Mouse (Mus musculus) forebrain, embryonic 16.5 days (tissue): Measurements from ENCODE around the gene Uqcc3. TPM values are rescaled to one million over a fixed set of nuclear protein-coding genes. Genes with fewer than 3 reads are reported as not detected.
"Not testable (repeated sequence)": the region's sequence is repeated elsewhere in the genome, so short reads cannot be mapped to it uniquely, and the experiment has no call there.

Experiments
- ATAC-seq: fragments of 200-750 bp; cut with Nextera tagmentation; 2 replicates; pipeline ENCODE4 v1.8.0; 2017; ENCODE audit warnings: mild to moderate bottlenecking, moderate library complexity
- H3K27ac ChIP-seq: fragments of 300-500 bp; sonication (generic); 2 replicates; pipeline ENCODE4 v1.5.1; 2014; ENCODE audit warnings: low read length, control low read depth
- H3K27me3 ChIP-seq: fragments of 300-500 bp; sonication (generic); replicated peaks from 2 replicates; pipeline ENCODE4 v1.6.1; 2014; ENCODE audit warnings: low read length; ENCODE audit not compliant: control insufficient read depth, insufficient read depth
- H3K36me3 ChIP-seq: fragments of 300-500 bp; sonication (generic); 2 replicates; pipeline ENCODE4 v1.6.1; 2014; ENCODE audit not compliant: control insufficient read depth, insufficient read depth
- H3K4me1 ChIP-seq: fragments of 300-500 bp; sonication (generic); replicated peaks from 2 replicates; pipeline ENCODE4 v1.6.1; 2014; ENCODE audit warnings: low read length; ENCODE audit not compliant: control insufficient read depth, insufficient read depth
- H3K4me2 ChIP-seq: fragments of 300-500 bp; sonication (generic); 2 replicates; pipeline ENCODE4 v1.6.1; 2014; ENCODE audit warnings: mild to moderate bottlenecking, low read length, control low read depth
- H3K4me3 ChIP-seq: fragments of 300-500 bp; sonication (generic); replicated peaks from 2 replicates; pipeline ENCODE4 v1.5.1; 2014; ENCODE audit warnings: mild to moderate bottlenecking, low read length, control low read depth
- H3K9ac ChIP-seq: fragments of 300-500 bp; sonication (generic); replicated peaks from 2 replicates; pipeline ENCODE4 v1.6.1; 2014; ENCODE audit warnings: low read depth, low read length, control low read depth
- H3K9me3 ChIP-seq: fragments of 300-500 bp; sonication (generic); 2 replicates; pipeline ENCODE4 v1.6.1; 2016; ENCODE audit warnings: low read length; ENCODE audit not compliant: control insufficient read depth
- WGBS: fragments of 180-500 bp; shearing (Covaris S2); extraction: QIAGEN DNeasy Blood & Tissue Kit; methylation state at CpG from one replicate; pipeline ENCODE4 v1.1.7; 2014; 5-methylcytosine and 5-hydroxymethylcytosine counted together
- polyA plus RNA-seq: library from polyadenylated mRNA; unstranded; fragments of >200 nt; fragmentation: Nextera tagmentation; extraction: Ambion mirVana; gene quantifications from 2 replicates; pipeline ENCODE4 v1.2.1, GENCODE M21; 2015

Uqcc3 gene
- polyA plus RNA-seq, 1 experiment from 2014 or later: 53.5 TPM

DNA sequence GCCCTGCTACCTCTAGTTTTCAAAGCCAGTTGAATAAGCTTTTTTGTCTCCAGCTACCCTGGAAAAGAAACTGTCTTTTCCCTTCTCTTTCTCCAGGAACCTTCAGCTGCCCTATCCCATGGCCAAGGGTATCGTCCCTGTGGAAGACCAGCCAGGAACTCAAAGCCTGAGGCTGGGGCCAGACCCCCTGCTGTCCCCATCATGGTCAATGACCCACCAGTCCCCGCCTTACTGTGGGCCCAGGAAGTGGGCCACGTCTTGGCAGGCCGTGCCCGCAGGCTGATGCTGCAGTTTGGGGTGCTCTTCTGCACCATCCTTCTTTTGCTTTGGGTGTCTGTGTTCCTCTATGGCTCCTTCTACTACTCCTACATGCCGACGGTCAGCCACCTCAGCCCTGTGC lies 39.7 kb downstream of the Uqcc3 start:
- Histone ChIP-seq H3K4me3 (peak overlapping the region; percentile 74), H3K27me3 (no peaks in the 10 kb centered on the region), H3K4me2 (peak overlapping the region; percentile 91), H3K9ac (peak overlapping the region; percentile 76), H3K27ac (no peak overlapping the region), H3K9me3 (no peaks in the 10 kb centered on the region), H3K4me1 (peaks cover 24% of the 10 kb centered on the region), H3K36me3 (0 out of 2 replicates have a peak, but pooled peaks cover 3% of the 10 kb centered on the region)
- no peak for ATAC-seq
- WGBS: 89% methylated on average over 7 of the region's 7 CpGs

DNA sequence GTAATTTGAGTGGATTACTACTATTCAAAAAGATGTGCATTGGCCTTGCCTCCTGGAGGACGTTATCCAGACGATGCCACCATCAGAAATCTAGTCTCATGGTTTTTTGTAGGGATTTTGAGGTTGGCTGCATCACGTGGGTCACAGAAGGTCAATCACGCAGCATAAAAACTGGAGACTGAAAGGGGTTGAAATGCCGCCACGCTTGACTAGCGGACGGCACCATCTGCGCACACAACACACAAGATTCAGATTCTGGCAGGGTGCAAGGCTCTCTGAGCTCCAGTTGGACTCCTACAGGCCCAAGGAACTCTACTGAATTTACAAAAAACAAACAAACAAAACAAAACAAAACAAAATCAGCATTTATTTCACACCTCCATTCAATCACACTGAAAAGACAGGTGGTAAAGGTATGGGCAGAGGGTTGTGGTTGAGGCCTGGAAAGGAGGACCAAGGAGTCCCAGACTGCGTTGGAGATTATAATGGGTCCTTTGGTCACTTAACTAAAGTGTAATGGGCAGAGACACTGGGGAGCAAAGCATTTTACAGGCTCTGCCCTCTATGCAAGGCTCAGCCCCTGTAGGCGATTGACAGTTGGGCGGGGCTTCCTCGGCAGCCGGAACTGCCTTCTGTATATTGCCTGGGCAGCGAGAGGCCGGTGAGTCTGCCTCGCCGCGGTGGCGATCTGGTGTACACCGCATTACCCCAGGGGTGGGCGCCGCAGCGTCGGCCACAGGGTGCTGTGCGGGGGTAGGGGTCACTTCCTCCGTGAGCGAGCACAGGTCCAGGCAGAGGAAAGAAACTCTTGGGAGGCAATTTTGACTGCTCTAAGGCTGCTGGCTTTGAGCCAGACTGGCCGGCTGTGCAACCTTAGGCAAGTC lies 40.6 kb downstream of the Uqcc3 start:
- H3K4me1 ChIP-seq: peaks cover 24% of the 10 kb centered on the region
- H3K27ac ChIP-seq: peak overlapping the region; percentile 98
- WGBS: 10% methylated on average over 29 of the region's 29 CpGs
- ATAC-seq: peak; percentile 18
- peak overlapping the region; percentile 91 for H3K4me2 ChIP-seq
- peak overlapping the region; percentile 74 for H3K4me3 ChIP-seq
- no peaks in the 10 kb centered on the region for H3K27me3 ChIP-seq
- H3K36me3 ChIP-seq: peaks cover 4% of the 10 kb centered on the region; the same call in 1 of the 2 replicates
- no peaks in the 10 kb centered on the region for H3K9me3 ChIP-seq
- H3K9ac ChIP-seq: peak overlapping the region; percentile 76

DNA sequence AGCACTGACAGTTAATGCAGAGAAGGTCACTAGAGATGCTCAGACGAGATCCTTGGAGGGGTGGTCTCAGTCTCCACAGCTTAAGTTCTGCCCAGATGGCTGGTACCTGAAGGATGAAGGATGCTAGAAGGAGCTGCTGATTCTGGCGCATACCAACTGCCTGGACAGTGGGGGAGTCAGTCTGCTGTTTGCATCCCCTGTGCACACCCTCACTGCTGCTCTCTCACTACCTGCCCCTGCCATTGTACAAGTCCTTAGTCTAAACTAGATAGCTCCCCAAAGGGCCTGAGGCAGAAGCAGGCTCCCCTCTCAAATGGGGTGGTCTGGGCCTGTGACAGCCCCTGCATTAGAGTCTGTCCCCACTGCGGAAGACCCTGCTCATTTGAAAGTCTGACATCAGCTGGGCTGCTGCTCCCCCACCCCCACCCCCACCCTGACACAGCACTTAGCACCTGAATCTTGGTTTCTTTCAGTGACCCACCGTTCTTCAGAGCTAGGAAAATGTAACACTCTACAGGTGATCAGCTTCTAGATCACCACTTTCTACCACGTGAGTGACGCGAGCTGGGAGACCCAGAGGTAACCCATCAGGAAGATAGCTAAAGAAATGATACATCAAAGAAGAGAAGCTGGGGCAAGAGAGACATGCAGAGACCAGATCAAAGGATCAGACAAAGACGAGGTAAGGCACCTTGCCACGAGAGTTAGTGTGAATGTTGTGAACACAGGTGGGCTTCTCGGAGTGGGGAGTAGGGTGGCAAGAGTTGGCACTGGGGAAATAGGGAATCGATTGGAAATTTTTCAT lies 41.4 kb downstream of the Uqcc3 start, which contains the start of gene Gng3:
TSS of gene Gng3 (minus strand) at position 92 of the 805 bp plus-strand sequence.
- Histone ChIP-seq H3K4me1 (peaks cover 22% of the 10 kb centered on the region), H3K36me3 (peaks cover 9% of the 10 kb centered on the region), H3K4me3 (peak within 1 kb of the TSS; percentile 74), H3K27me3 (no peaks in the 10 kb centered on the region), H3K9ac (peak within 1 kb of the TSS; percentile 76), H3K4me2 (peak within 1 kb of the TSS; percentile 91), H3K27ac (peak within 1 kb of the TSS; percentile 98), H3K9me3 (no peaks in the 10 kb centered on the region)
- WGBS: 23% methylated on average over 11 of the region's 11 CpGs
- peak; percentile 83 for ATAC-seq

DNA sequence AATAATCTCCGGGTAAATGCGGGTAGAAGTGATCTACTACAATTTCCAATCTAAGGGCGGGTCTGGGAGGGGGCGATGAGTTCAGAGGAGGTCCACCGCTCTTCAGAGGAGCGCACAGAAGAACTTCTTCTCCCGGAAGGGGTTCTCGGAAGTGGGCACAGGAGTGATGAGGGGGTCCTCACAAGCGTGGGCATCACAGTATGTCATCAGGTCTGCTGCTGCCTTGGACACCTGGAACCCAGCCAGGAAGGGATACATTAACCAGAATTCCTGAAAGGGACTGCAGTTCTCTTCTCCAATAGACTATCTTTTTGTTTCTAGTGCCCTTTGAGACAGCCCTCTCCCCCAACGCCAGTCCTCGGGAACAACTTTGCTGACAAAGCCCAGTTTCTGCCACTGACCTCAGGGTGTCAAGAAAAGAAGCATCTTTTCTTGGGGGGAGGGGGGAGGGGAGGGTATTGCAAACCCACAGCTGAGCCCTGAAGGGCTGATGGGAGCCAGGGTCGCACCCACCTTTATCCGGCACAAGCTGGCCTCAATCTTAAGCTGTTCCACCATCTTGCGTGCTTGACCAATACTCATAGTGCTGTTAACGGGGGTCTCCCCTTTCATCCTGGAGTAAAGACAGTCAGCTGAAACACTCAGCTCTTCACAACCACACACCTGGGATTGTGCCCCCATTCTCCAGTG lies 42.5 kb downstream of the Uqcc3 start:
- 8% methylated on average over 15 of the region's 15 CpGs for WGBS
- ATAC-seq: no peak
- no peaks in the 10 kb centered on the region for H3K9me3 ChIP-seq
- peaks cover 11% of the 10 kb centered on the region for H3K36me3 ChIP-seq
- peaks cover 22% of the 10 kb centered on the region for H3K4me1 ChIP-seq
- H3K9ac ChIP-seq: peak overlapping the region; percentile 76
- no peaks in the 10 kb centered on the region for H3K27me3 ChIP-seq
- H3K4me3 ChIP-seq: peak overlapping the region; percentile 74
- peak overlapping the region; percentile 91 for H3K4me2 ChIP-seq
- H3K27ac ChIP-seq: peak overlapping the region; percentile 98

DNA sequence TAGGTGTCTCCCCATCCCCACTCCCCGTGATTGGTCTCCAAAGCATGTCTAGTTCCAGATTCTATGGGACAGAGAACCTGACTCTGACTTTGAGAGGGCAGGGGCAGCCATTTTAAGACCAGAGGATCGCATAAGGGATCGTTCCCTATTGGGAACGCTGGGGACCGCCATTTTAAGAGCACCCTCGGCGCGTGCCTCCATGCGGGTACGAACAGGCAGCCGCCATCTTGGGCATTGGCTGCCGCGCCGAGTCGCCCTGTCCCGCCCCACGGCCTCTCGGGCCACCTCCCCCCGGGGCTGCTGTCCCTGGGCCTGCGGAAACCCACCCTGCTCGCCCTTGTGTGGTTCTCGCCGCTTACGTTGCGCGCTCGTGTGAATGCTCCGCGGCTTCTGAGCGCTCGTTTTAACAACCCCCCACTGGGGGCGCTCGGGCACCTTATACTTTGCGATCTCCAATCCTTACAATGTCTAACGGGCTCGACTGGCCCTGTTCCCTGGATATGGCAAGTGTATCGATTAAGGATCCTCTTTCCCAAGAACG lies 43.4 kb downstream of the Uqcc3 start, which contains the start of gene Bscl2:
TSS of gene Bscl2 (plus strand) at position 217 of the 541 bp plus-strand sequence.
- WGBS: under 1% methylated on average over 38 of the region's 38 CpGs
- Histone ChIP-seq H3K27ac (peak within 1 kb of the TSS; percentile 98), H3K4me2 (peak within 1 kb of the TSS; percentile 91), H3K27me3 (no peaks in the 10 kb centered on the region), H3K4me3 (peak within 1 kb of the TSS; percentile 74), H3K36me3 (peaks cover 13% of the 10 kb centered on the region), H3K9me3 (no peaks in the 10 kb centered on the region), H3K9ac (peak within 1 kb of the TSS; percentile 76), H3K4me1 (peaks cover 22% of the 10 kb centered on the region)
- peak; percentile 72 for ATAC-seq

DNA sequence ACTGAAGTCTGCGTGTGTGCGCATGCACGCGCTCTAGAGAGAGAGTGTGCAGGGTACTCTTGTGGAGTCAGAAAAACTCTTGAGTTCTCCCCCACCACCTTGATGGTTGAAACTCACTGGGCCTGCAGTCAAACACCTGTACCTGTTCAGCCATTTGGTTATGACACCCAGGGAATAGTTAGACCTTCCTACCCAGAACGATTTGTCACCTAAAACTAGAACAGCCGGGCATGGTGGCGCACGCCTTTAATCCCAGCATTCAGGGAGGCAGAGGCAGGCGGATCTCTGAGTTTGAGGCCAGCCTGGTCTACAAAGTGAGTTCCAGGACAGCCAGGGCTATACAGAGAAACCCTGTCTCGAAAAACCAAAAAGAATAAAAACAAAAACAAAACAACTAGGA lies 44.4 kb downstream of the Uqcc3 start:
- not testable (repeated sequence) for H3K9me3 ChIP-seq, H3K4me3 ChIP-seq, H3K9ac ChIP-seq, H3K4me2 ChIP-seq, ATAC-seq, H3K27ac ChIP-seq, H3K27me3 ChIP-seq
- Histone ChIP-seq H3K4me1 (peaks cover 20% of the 10 kb centered on the region), H3K36me3 (peaks cover 17% of the 10 kb centered on the region)
- WGBS: 98% methylated on average over 10 of the region's 10 CpGs

DNA sequence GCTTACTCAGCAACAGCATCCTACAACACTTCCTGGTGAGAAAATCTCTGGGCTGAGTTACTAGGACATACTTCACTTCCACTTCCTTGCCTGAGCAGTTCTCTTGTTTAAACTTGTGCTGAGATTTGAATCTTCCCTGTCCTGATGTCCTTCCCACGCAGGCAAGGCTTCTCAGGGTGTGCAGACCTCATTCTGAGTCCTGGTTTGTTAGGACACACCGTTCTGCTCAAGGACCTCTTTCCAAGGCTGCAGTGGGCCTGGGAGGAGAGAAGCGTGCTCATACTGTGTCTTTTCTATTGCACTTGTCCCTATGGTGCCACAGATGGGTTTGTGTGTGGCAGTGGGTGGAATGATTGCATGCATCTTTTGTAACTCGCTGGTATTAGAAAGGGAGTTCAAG lies 47.8 kb downstream of the Uqcc3 start:
- no peaks in the 10 kb centered on the region for H3K4me1 ChIP-seq
- H3K4me3 ChIP-seq: no peak overlapping the region
- no peaks in the 10 kb centered on the region for H3K9me3 ChIP-seq
- H3K27ac ChIP-seq: no peak overlapping the region
- no peaks in the 10 kb centered on the region for H3K27me3 ChIP-seq
- WGBS: 87% methylated on average over 4 of the region's 4 CpGs
- H3K4me2 ChIP-seq: no peak overlapping the region
- peaks cover 49% of the 10 kb centered on the region for H3K36me3 ChIP-seq
- ATAC-seq: no peak
- no peak overlapping the region for H3K9ac ChIP-seq

DNA sequence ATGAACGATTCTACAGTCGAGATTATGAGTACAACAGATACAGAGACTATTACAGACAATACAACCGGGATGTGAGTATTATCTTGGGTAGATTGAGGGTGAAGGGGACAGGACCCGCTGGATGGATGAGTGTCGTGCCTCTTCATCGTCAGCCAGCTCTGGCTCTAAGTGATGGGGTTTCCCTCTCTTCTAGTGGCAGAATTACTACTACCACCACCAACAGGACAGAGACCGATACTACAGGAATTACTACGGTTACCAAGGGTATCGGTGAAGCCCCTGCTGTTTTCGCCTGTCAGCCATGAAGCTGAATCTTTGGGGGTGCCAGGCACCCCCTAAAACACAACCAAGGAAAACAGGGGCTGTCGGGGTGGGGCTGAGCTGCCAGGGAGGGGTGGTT lies 49.5 kb downstream of the Uqcc3 start:
- Histone ChIP-seq H3K9me3 (no peaks in the 10 kb centered on the region), H3K4me2 (no peak overlapping the region), H3K36me3 (peaks cover 65% of the 10 kb centered on the region), H3K4me3 (no peak overlapping the region), H3K9ac (no peak overlapping the region), H3K4me1 (no peaks in the 10 kb centered on the region), H3K27me3 (no peaks in the 10 kb centered on the region), H3K27ac (no peak overlapping the region)
- 80% methylated on average over 11 of the region's 11 CpGs for WGBS
- 0 out of 2 replicates have a peak, but pooled peaks have one; percentile 7 for ATAC-seq
